Mouse (Mus musculus) heart, embryonic 14.5 days (tissue): ENCODE results near the gene Kcnn4. TPM values are rescaled to one million over a fixed set of nuclear protein-coding genes. Genes with fewer than 3 reads are reported as not detected.
A peak's percentile ranks its signal among the peaks of the same experiment; 100 is the strongest.

ENCODE experiments used
- ATAC-seq: fragments of 200-750 bp; cut with Nextera tagmentation; 2 replicates; pipeline ENCODE4 v1.8.0; 2017; ENCODE audit warnings: low read depth, moderate TSS enrichment; ENCODE audit not compliant: insufficient number of reproducible peaks, insufficient read depth, low FRiP score
- H3K27ac ChIP-seq, 2 experiments: fragments of 200-500 bp in 1 of 2; fragments of 300-500 bp in 1 of 2; sonication (generic) in 1 of 2; replicated peaks in 1 of 2; 2 replicates each; pipeline ENCODE4 v1.5.1; 2012 to 2014; ENCODE audit warnings: low read depth in 2 of 2, low read length in 2 of 2, control low read depth in 1 of 2, mild to moderate bottlenecking in 1 of 2, mixed read lengths in 1 of 2; ENCODE audit not compliant: control insufficient read depth in 1 of 2, insufficient read depth in 1 of 2
- H3K27me3 ChIP-seq: fragments of 300-500 bp; sonication (generic); 2 replicates; pipeline ENCODE4 v1.6.1; 2014; ENCODE audit warnings: mild to moderate bottlenecking, low read length, control low read depth; ENCODE audit not compliant: control insufficient read depth, insufficient read depth
- H3K36me3 ChIP-seq: fragments of 300-500 bp; sonication (generic); 2 replicates; pipeline ENCODE4 v1.6.1; 2014; ENCODE audit warnings: mild to moderate bottlenecking, control low read depth, low read length, mixed read lengths; ENCODE audit not compliant: control insufficient read depth, insufficient read depth
- H3K4me1 ChIP-seq, 2 experiments: fragments of 200-500 bp in 1 of 2; fragments of 300-500 bp in 1 of 2; sonication (generic) in 1 of 2; 2 replicates each; pipeline ENCODE4 v1.6.1; 2012 to 2014; ENCODE audit warnings: low read length in 2 of 2, control low read depth in 1 of 2, mixed read lengths in 1 of 2; ENCODE audit not compliant: control insufficient read depth in 2 of 2, insufficient read depth in 2 of 2
- H3K4me2 ChIP-seq: fragments of 300-500 bp; sonication (generic); 2 replicates; pipeline ENCODE4 v1.6.1; 2014; ENCODE audit warnings: mild to moderate bottlenecking, low read length
- H3K4me3 ChIP-seq, 2 experiments: fragments of 200-500 bp in 1 of 2; fragments of 300-500 bp in 1 of 2; sonication (generic) in 1 of 2; 2 replicates each; pipeline ENCODE4 v1.5.1; 2012 to 2014; ENCODE audit warnings: low read length in 2 of 2, mild to moderate bottlenecking in 2 of 2, control low read depth in 1 of 2, low read depth in 1 of 2, moderate library complexity in 1 of 2; ENCODE audit not compliant: control insufficient read depth in 1 of 2, insufficient read depth in 1 of 2
- H3K9ac ChIP-seq: fragments of 300-500 bp; sonication (generic); 2 replicates; pipeline ENCODE4 v1.6.1; 2014; ENCODE audit warnings: mild to moderate bottlenecking, low read length
- H3K9me3 ChIP-seq: fragments of 300-500 bp; sonication (generic); 2 replicates; pipeline ENCODE4 v1.6.1; 2016; ENCODE audit warnings: low read length, control low read depth; ENCODE audit not compliant: control insufficient read depth
- WGBS: fragments of 180-500 bp; shearing (Covaris S2); extraction: QIAGEN DNeasy Blood & Tissue Kit; methylation state at CpG from one replicate; pipeline ENCODE4 v1.1.7; 2014; 5-methylcytosine and 5-hydroxymethylcytosine counted together
- polyA plus RNA-seq: library from polyadenylated mRNA; unstranded; fragments of >200 nt; fragmentation: Nextera tagmentation; extraction: Ambion mirVana; gene quantifications from 2 replicates; pipeline ENCODE4 v1.2.1, GENCODE M21; 2014

Gene Kcnn4
- 1.4 and 1.8 TPM in 2 replicates for polyA plus RNA-seq

- H3K9me3 ChIP-seq, result no peaks in the 10 kb centered on the region
- no peak for ATAC-seq
- peaks cover 0 to 5% of the 10 kb centered on the region in 2 experiments; a peak in 1 of 4 replicates for H3K4me1 ChIP-seq
- H3K27ac ChIP-seq, result no peak within 1 kb of the TSS
- H3K9ac ChIP-seq, result no peak within 1 kb of the TSS; the same call in 1 of the 2 replicates
- no peaks in the 10 kb centered on the region for H3K27me3 ChIP-seq
- no peak within 1 kb of the TSS for H3K4me3 ChIP-seq
- H3K4me2 ChIP-seq, result peak within 1 kb of the TSS; percentile 13
- H3K36me3 ChIP-seq, result no peaks in the 10 kb centered on the region
- whole genome bisulfite sequencing, result 38% methylated on average over 23 of the region's 23 CpGs
These were observed at the start of gene Kcnn4 for GRCm38 (mm10) chr7:24369731-24370541. Gene Kcnn4 (plus strand): TSS chr7:24370263.

- 66% methylated on average over 4 of the region's 4 CpGs for WGBS
- H3K27ac ChIP-seq, result no peak overlapping the region
- no peak overlapping the region for H3K9ac ChIP-seq
- peaks cover 8% of the 10 kb centered on the region; the same call in 1 of the 2 replicates for H3K27me3 ChIP-seq
- H3K4me1 ChIP-seq, result peaks cover 3 to 5% of the 10 kb centered on the region in 2 experiments; a peak in 1 of 4 replicates
- H3K9me3 ChIP-seq, result peaks cover 11% of the 10 kb centered on the region
- H3K36me3 ChIP-seq, result no peaks in the 10 kb centered on the region
- no peak for ATAC-seq
- no peak overlapping the region for H3K4me3 ChIP-seq
- H3K4me2 ChIP-seq, result no peak overlapping the region
These were observed 47.5 kb upstream of the Kcnn4 start for GRCm38 (mm10) chr7:24322593-24322992.

- no peak overlapping the region for H3K4me3 ChIP-seq
- 89% methylated on average over 6 of the region's 6 CpGs for WGBS
- no peak overlapping the region for H3K9ac ChIP-seq
These were observed 44.9 kb upstream of the Kcnn4 start for GRCm38 (mm10) chr7:24325197-24325596.

GRCm38 (mm10) chr7:24325675-24326128 is 44.4 kb upstream of the Kcnn4 start:
- peak overlapping the region; percentile 28 to 39 for H3K4me3 ChIP-seq
- no peaks in the 10 kb centered on the region for H3K36me3 ChIP-seq
- no peak overlapping the region for H3K27ac ChIP-seq
- peak overlapping the region; percentile 50 for H3K9ac ChIP-seq
- ATAC-seq, result no peak
- WGBS, result 3% methylated on average over 13 of the region's 13 CpGs
- no peaks in the 10 kb centered on the region for H3K27me3 ChIP-seq
- peak overlapping the region; percentile 66 for H3K4me2 ChIP-seq
- H3K4me1 ChIP-seq, result peaks cover 3 to 5% of the 10 kb centered on the region in 2 experiments; a peak in 1 of 4 replicates
- H3K9me3 ChIP-seq, result peaks cover 11% of the 10 kb centered on the region

More at GRCm38 (mm10) chr7:24325197-24325596, 44.9 kb upstream of the Kcnn4 start:
- H3K36me3 ChIP-seq, result no peaks in the 10 kb centered on the region
- H3K4me1 ChIP-seq, result peaks cover 3 to 5% of the 10 kb centered on the region in 2 experiments; a peak in 1 of 4 replicates
- ATAC-seq, result no peak
- no peak overlapping the region for H3K27ac ChIP-seq
- peaks cover 11% of the 10 kb centered on the region for H3K9me3 ChIP-seq
- peak overlapping the region; percentile 66 for H3K4me2 ChIP-seq
- H3K27me3 ChIP-seq, result no peaks in the 10 kb centered on the region

DNA sequence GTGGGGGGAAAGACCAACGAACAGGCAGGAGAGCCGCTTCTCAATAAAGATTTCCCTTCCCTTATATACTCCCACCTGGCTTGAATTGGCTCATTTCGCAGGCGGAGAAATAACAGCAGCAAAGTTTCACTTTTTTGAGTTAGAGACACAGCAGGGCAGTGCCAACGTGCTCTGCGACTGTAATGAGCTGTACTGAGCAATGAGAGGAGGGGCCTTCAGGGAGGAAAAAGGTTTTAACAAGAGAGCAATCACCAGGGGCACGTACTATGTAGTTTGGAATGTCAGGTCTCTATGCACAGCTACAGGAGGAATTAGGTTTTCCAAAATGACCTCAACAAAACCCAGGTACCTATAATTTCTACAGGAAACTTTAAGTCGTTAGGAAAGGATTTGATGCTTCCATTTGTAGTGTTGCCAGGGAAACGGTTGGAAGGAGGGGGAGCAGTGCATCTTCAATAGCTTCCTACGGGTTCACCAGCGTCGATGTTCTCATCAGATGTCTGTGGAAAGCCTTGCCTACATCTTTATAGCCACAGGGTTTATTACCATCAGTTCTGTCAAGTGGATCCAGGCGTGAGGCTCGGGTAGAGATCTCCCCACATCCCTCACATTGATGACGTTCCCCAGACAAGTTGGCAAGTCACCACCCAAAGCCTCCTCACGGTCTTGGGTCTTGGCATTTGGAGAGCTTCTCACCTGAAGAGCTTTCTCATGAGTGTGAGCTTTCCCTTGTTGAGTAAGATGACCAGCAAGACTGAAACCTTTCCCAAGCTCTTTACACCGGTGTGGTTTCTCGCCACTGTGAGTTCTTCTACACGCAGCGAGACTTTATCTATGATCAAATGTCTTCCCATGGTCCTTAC is 43.6 kb upstream of the Kcnn4 start:
- WGBS, result 44% methylated on average over 20 of the region's 20 CpGs
- H3K4me2 ChIP-seq, result peak overlapping the region; percentile 66
- H3K27ac ChIP-seq, result no peak overlapping the region
- H3K4me3 ChIP-seq, result peak overlapping the region; percentile 28 to 39
- ATAC-seq, result no peak
- H3K36me3 ChIP-seq, result no peaks in the 10 kb centered on the region
- H3K9me3 ChIP-seq, result peaks cover 11% of the 10 kb centered on the region
- peak overlapping the region; percentile 50 for H3K9ac ChIP-seq
- peaks cover 3 to 5% of the 10 kb centered on the region in 2 experiments; a peak in 1 of 4 replicates for H3K4me1 ChIP-seq
- H3K27me3 ChIP-seq, result no peaks in the 10 kb centered on the region

DNA sequence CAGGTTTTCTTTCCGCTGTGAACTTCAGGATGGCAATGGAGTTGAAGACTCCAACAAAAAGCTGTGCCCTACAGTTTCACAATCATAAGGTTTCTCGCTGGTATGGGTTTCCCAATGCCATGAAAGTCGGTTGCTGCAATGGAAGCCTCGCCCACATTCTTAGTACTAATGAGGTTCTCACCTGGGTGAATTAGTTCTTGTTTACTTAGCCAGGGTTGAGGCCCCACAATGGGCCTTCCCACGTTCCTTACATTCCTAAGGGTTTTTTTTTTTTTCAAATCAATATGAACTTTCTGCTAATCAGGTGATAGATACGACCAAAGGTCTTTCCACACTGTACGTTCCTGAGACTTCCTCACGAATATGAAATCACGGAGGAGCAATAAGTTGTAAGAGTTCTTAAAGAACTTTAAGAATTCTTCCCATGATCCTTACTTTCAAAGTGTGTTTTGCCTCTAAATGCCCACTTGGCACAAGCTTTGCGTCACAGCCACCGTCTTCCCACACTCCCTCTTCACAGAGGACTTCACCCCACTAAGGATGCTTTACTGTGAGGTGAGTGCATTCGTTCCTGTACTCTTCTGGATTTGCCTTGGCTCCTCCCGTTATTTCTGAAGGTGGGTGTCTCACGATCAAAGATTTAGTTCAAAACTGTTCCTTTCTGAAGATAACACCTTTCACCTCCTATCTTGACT is 42.6 kb upstream of the Kcnn4 start:
- H3K36me3 ChIP-seq, result no peaks in the 10 kb centered on the region
- H3K4me2 ChIP-seq, result no peak overlapping the region
- no peak for ATAC-seq
- H3K4me1 ChIP-seq, result peaks cover 3 to 5% of the 10 kb centered on the region in 2 experiments; a peak in 1 of 4 replicates
- 77% methylated on average over 14 of the region's 14 CpGs for whole genome bisulfite sequencing
- H3K4me3 ChIP-seq, result no peak overlapping the region
- no peaks in the 10 kb centered on the region for H3K27me3 ChIP-seq
- H3K9ac ChIP-seq, result no peak overlapping the region
- H3K27ac ChIP-seq, result no peak overlapping the region
- H3K9me3 ChIP-seq, result peaks cover 11% of the 10 kb centered on the region
